Comparison of ENCODE assay signal across 8 mouse cellular contexts in genomic region chr10:75872915-75873542, GRCm38 (mm10). TPM values are rescaled to one million over a fixed set of nuclear protein-coding genes. Genes with fewer than 3 reads are reported as not detected.
DNase-seq lines count a peak whose midpoint lies in the region; ATAC-seq lines count a peak whose summit lies in the region.

No protein-coding gene starts in this region.

- intact Hi-C loops in heart, postnatal 10 days (cut with DNase I), result no loop called here

- H3K4me1 ChIP-seq in forebrain, embryonic 13.5 days, result peaks cover 24% of the 10 kb centered on the region
- H3K4me1 ChIP-seq in liver, embryonic 13.5 days (replicated peaks), result peaks cover 17% of the 10 kb centered on the region

- H3K4me2 ChIP-seq in forebrain, embryonic 13.5 days, result peak overlapping the region; percentile 58
- peak overlapping the region; percentile 63 for H3K4me2 ChIP-seq in liver, embryonic 13.5 days

- H3K36me3 ChIP-seq in forebrain, embryonic 13.5 days (ENCODE audit: poor library complexity, severe bottlenecking), result no peaks in the 10 kb centered on the region
- no peaks in the 10 kb centered on the region for H3K36me3 ChIP-seq in liver, embryonic 13.5 days

- H3K27ac ChIP-seq in forebrain, embryonic 13.5 days, result peak overlapping the region; percentile 76
- no peak overlapping the region for H3K27ac ChIP-seq in liver, embryonic 13.5 days

- H3K9me3 ChIP-seq in forebrain, embryonic 13.5 days (replicated peaks), result no peaks in the 10 kb centered on the region
- H3K9me3 ChIP-seq in liver, embryonic 13.5 days (replicated peaks), result no peaks in the 10 kb centered on the region

- H3K27me3 ChIP-seq in forebrain, embryonic 13.5 days, result no peaks in the 10 kb centered on the region
- H3K27me3 ChIP-seq in liver, embryonic 13.5 days, result peaks cover 3% of the 10 kb centered on the region; the same call in 1 of the 2 replicates

- H3K9ac ChIP-seq in forebrain, embryonic 13.5 days, result peak overlapping the region; percentile 50
- H3K9ac ChIP-seq in liver, embryonic 13.5 days, result peak overlapping the region; percentile 42; the same call in 1 of the 2 replicates

- DNase-seq in MEL-GATA-1-ER (ENCODE audit: extremely low read depth, low read depth), result peak; percentile 82
- peak; percentile 91 for DNase-seq in cerebellum, adult 11 months
- peak; percentile 85 to 88 for DNase-seq in heart, postnatal 10 days
- peak; percentile 75 to 77 for DNase-seq in kidney, postnatal 36 days
- no peak for DNase-seq in liver, embryonic 13.5 days
- DNase-seq in neural tube, embryonic 10.5 days (ENCODE audit: extremely low spot score, low spot score), result peak; percentile 85
- DNase-seq in urinary bladder, postnatal 36 days (ENCODE audit: low spot score in 2 of 2), result peak; percentile 58 to 77

- WGBS in forebrain, embryonic 13.5 days, result under 1% methylated on average over 11 of the region's 11 CpGs
- 5% methylated on average over 11 of the region's 11 CpGs for WGBS in liver, embryonic 13.5 days (ENCODE audit: insufficient replicate concordance)

- peak overlapping the region; percentile 31 for H3K4me3 ChIP-seq in forebrain, embryonic 13.5 days
- H3K4me3 ChIP-seq in liver, embryonic 13.5 days (replicated peaks), result peak overlapping the region; percentile 50

- ATAC-seq in forebrain, embryonic 13.5 days, result peak; percentile 99
- peak; percentile 89 for ATAC-seq in liver, embryonic 13.5 days (ENCODE audit: low read depth)

RNA-seq across cellular contexts. Expression of gene Mif, which starts 13.0 kb away (rescaled TPM):
- polyA plus RNA-seq in forebrain, embryonic 13.5 days (2015; fragmentation: Nextera tagmentation; extraction: Ambion mirVana), result 1,962 and 1,979 TPM in 2 replicates
- 100 to 1,000 TPM; 321 to 324 TPM for total RNA-seq in heart, postnatal 10 days (2021)
- polyA plus RNA-seq in liver, embryonic 13.5 days (2015; fragmentation: Nextera tagmentation; extraction: Ambion mirVana), result 877 and 1,047 TPM in 2 replicates

RNA-seq across cellular contexts. Expression of gene Derl3, which starts 20.2 kb away (rescaled TPM):
- polyA plus RNA-seq in forebrain, embryonic 13.5 days (2015; fragmentation: Nextera tagmentation; extraction: Ambion mirVana), result 1.8 and 3.1 TPM in 2 replicates
- under 1 TPM in 1 of 2 experiments, not detected in 1; 0.48 TPM for total RNA-seq in heart, postnatal 10 days (2021)
- 0.21 and 0.51 TPM in 2 replicates for polyA plus RNA-seq in liver, embryonic 13.5 days (2015; fragmentation: Nextera tagmentation; extraction: Ambion mirVana)

RNA-seq across cellular contexts. Expression of gene Gstt2, which starts 35.8 kb away (rescaled TPM):
- polyA plus RNA-seq in forebrain, embryonic 13.5 days (2015; fragmentation: Nextera tagmentation; extraction: Ambion mirVana), result 4.0 and 4.4 TPM in 2 replicates
- 10 to 100 TPM; 10.1 to 12.7 TPM for total RNA-seq in heart, postnatal 10 days (2021)
- polyA plus RNA-seq in liver, embryonic 13.5 days (2015; fragmentation: Nextera tagmentation; extraction: Ambion mirVana), result 35.3 and 39.2 TPM in 2 replicates

RNA-seq across cellular contexts. Expression of gene Smarcb1, which starts 48.4 kb away (rescaled TPM):
- 336 and 349 TPM in 2 replicates for polyA plus RNA-seq in forebrain, embryonic 13.5 days (2015; fragmentation: Nextera tagmentation; extraction: Ambion mirVana)
- 10 to 100 TPM; 41.3 to 44.8 TPM for total RNA-seq in heart, postnatal 10 days (2021)
- 85.6 and 88.1 TPM in 2 replicates for polyA plus RNA-seq in liver, embryonic 13.5 days (2015; fragmentation: Nextera tagmentation; extraction: Ambion mirVana)

RNA-seq across cellular contexts. Expression of gene Gstt4, which starts 50.7 kb away (rescaled TPM):
- polyA plus RNA-seq in forebrain, embryonic 13.5 days (2015; fragmentation: Nextera tagmentation; extraction: Ambion mirVana), result not detected in 2 replicates
- not detected for total RNA-seq in heart, postnatal 10 days (2021)
- not detected in 2 replicates for polyA plus RNA-seq in liver, embryonic 13.5 days (2015; fragmentation: Nextera tagmentation; extraction: Ambion mirVana)
